Mouse (Mus musculus): Measurements from ENCODE around the gene Dcun1d4.

GRCm38 (mm10) chr5:73545641-73546040, 64.8 kb downstream of the Dcun1d4 start:
- no peak for TF ChIP-seq CTCF (IDR thresholded peaks at IDR 0.05; ENCODE audit: extremely low read depth, insufficient read depth, insufficient read length, insufficient replicate concordance)
- no peak for TF ChIP-seq POLR2A (IDR thresholded peaks at IDR 0.05; ENCODE audit: low read depth, low read length)
